Mouse (Mus musculus): Measurements from ENCODE around the gene Gapvd1.
"Not testable (repeated sequence)": the region's sequence is repeated elsewhere in the genome, so short reads cannot be mapped to it uniquely, and the experiment has no call there.

The Gapvd1 gene

GRCm38 (mm10) chr2:34754551-34755358 is at the start of gene Gapvd1:
Gene Gapvd1 (minus strand): TSS chr2:34755232.
- DNase-seq (ENCODE audit: extremely low read depth, low read depth, low spot score): no peak

- no peak for DNase-seq (ENCODE audit: extremely low read depth, low read depth, low spot score)
These were observed 49.8 kb upstream of the Gapvd1 start for GRCm38 (mm10) chr2:34804815-34805214.

GRCm38 (mm10) chr2:34804172-34804571 is 49.1 kb upstream of the Gapvd1 start:
- DNase-seq (ENCODE audit: extremely low read depth, low read depth, low spot score): no peak

GRCm38 (mm10) chr2:34803746-34804145 is 48.7 kb upstream of the Gapvd1 start:
- DNase-seq (ENCODE audit: extremely low read depth, low read depth, low spot score): no peak

GRCm38 (mm10) chr2:34802565-34803245 is 47.7 kb upstream of the Gapvd1 start:
- not testable (repeated sequence) for DNase-seq (ENCODE audit: extremely low read depth, low read depth, low spot score)

GRCm38 (mm10) chr2:34801516-34802482 is 46.8 kb upstream of the Gapvd1 start:
- peak; percentile 92 for DNase-seq (ENCODE audit: extremely low read depth, low read depth, low spot score)

- DNase-seq (ENCODE audit: extremely low read depth, low read depth, low spot score): no peak
These were observed 45.3 kb upstream of the Gapvd1 start for GRCm38 (mm10) chr2:34800371-34800770.

- no peak for DNase-seq (ENCODE audit: extremely low read depth, low read depth, low spot score)
These were observed 44.6 kb upstream of the Gapvd1 start, which contains the start of gene Rabepk for GRCm38 (mm10) chr2:34799357-34800256. Gene Rabepk (minus strand): TSS chr2:34799912.

GRCm38 (mm10) chr2:34795426-34795825 is 40.4 kb upstream of the Gapvd1 start:
- no peak for DNase-seq (ENCODE audit: extremely low read depth, low read depth, low spot score)

- DNase-seq (ENCODE audit: extremely low read depth, low read depth, low spot score): no peak
These were observed 39.5 kb upstream of the Gapvd1 start for GRCm38 (mm10) chr2:34794511-34794910.

GRCm38 (mm10) chr2:34792543-34792942 is 37.5 kb upstream of the Gapvd1 start:
- not testable (repeated sequence) for DNase-seq (ENCODE audit: extremely low read depth, low read depth, low spot score)

- DNase-seq (ENCODE audit: extremely low read depth, low read depth, low spot score): no peak
These were observed 35.2 kb upstream of the Gapvd1 start for GRCm38 (mm10) chr2:34790282-34790681.

GRCm38 (mm10) chr2:34784085-34784484 is 29.1 kb upstream of the Gapvd1 start:
- no peak for DNase-seq (ENCODE audit: extremely low read depth, low read depth, low spot score)

GRCm38 (mm10) chr2:34783064-34784020 is 28.3 kb upstream of the Gapvd1 start:
- no peak for DNase-seq (ENCODE audit: extremely low read depth, low read depth, low spot score)

- no peak for DNase-seq (ENCODE audit: extremely low read depth, low read depth, low spot score)
These were observed 22.3 kb upstream of the Gapvd1 start for GRCm38 (mm10) chr2:34777237-34777868.

GRCm38 (mm10) chr2:34774493-34774892 is 19.5 kb upstream of the Gapvd1 start:
- no peak for DNase-seq (ENCODE audit: extremely low read depth, low read depth, low spot score)

GRCm38 (mm10) chr2:34773673-34774072 is 18.6 kb upstream of the Gapvd1 start:
- no peak for DNase-seq (ENCODE audit: extremely low read depth, low read depth, low spot score)
